Mouse (Mus musculus): ENCODE results near the gene Rita1. TPM values are rescaled to one million over a fixed set of nuclear protein-coding genes. Genes with fewer than 3 reads are reported as not detected.
A peak's percentile ranks its signal among the peaks of the same experiment; 100 is the strongest.

Rita1 gene
- polyA plus RNA-seq, 1 experiment: 8.0 TPM

DNA sequence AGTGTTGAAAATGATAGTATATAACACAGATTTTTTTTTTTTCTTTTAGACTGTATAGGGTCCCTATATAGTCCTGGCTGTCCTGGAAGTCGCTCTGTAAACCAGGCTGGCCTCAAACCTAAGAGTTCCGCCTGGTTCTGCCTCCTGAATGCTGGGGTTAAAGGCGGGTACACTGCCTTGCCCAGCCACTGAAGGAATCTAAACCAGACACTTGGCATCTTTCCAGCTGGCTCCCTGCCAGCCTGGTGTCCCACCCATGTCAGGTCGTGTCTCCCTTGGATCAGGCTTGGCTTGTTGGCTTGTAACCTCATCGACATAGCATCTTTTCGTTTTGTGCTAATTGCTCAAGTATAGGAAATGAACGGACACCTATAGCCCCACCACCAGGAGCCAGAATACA, 16.2 kb upstream of the Rita1 start:
- 61% methylated on average over 7 of the region's 7 CpGs for WGBS
- Histone ChIP-seq H3K4me1 (ENCODE audit: control insufficient read depth, insufficient read depth, insufficient read length) (peaks cover 10% of the 10 kb centered on the region; the same call in 1 of the 2 replicates), H3K4me3 (ENCODE audit: extremely low read depth, insufficient read depth, insufficient read length) (no peak overlapping the region), H3K27ac (ENCODE audit: insufficient read depth, low read length) (no peak overlapping the region), H3K36me3 (ENCODE audit: control insufficient read depth, insufficient read depth, low read length) (peaks cover 40% of the 10 kb centered on the region), H3K27me3 (ENCODE audit: control insufficient read depth, insufficient read depth, low read length) (peaks cover 2% of the 10 kb centered on the region; the same call in 1 of the 2 replicates)
- TF ChIP-seq CTCF (IDR thresholded peaks at IDR 0.05; ENCODE audit: extremely low read depth, insufficient read depth, insufficient read length, insufficient replicate concordance) (no peak), POLR2A (IDR thresholded peaks at IDR 0.05; ENCODE audit: low read depth, low read length) (no peak)
- no peak for DNase-seq (ENCODE audit: low read depth in 1 of 2, low spot score in 2 of 2)

DNA sequence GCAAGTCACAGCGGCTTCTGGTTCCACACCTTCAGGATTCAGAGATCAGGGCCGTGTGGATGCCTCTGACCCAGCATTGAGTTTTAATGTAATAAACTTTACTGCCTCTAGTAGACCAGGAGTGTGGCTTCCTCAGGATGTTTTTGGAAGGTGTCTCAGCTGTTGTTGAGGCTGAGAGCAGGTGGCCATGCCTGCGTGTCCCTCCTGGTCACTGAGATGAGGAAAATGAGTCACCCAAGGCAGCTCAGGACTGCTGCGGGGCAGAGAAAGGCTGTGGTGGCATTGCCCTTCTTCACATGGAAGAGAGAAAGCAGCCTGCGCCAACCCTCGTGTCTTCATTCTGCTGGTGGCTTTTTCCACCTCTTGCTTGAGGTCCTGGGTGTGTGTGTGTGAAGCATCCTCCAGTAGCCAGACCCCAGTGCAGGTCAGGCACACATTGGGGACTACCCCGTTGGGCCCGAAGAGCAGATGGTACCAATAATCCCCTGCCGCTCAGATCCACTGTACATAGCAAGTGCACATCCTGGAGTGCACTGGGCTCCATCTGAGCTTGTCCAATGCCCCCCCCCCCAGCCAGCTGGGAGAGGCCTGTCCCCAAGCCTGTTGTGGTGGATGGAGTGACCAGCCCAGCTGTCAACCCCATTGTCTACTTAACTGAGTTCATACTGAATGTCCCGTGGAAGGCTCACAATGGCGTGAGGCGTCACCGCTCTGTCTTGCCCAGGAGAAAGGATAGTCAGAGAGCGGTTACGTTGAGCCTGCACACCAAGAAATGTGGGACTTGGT, 15.3 kb upstream of the Rita1 start:
- Histone ChIP-seq H3K36me3 (ENCODE audit: control insufficient read depth, insufficient read depth, low read length) (peaks cover 47% of the 10 kb centered on the region), H3K27me3 (ENCODE audit: control insufficient read depth, insufficient read depth, low read length) (peaks cover 2% of the 10 kb centered on the region; the same call in 1 of the 2 replicates), H3K4me3 (ENCODE audit: extremely low read depth, insufficient read depth, insufficient read length) (no peak overlapping the region), H3K4me1 (ENCODE audit: control insufficient read depth, insufficient read depth, insufficient read length) (peaks cover 10% of the 10 kb centered on the region; the same call in 1 of the 2 replicates), H3K27ac (ENCODE audit: insufficient read depth, low read length) (no peak overlapping the region)
- no peak for DNase-seq (ENCODE audit: low read depth in 1 of 2, low spot score in 2 of 2)
- TF ChIP-seq POLR2A (IDR thresholded peaks at IDR 0.05; ENCODE audit: low read depth, low read length) (no peak), CTCF (IDR thresholded peaks at IDR 0.05; ENCODE audit: extremely low read depth, insufficient read depth, insufficient read length, insufficient replicate concordance) (no peak)
- 91% methylated on average over 15 of the region's 15 CpGs for WGBS

DNA sequence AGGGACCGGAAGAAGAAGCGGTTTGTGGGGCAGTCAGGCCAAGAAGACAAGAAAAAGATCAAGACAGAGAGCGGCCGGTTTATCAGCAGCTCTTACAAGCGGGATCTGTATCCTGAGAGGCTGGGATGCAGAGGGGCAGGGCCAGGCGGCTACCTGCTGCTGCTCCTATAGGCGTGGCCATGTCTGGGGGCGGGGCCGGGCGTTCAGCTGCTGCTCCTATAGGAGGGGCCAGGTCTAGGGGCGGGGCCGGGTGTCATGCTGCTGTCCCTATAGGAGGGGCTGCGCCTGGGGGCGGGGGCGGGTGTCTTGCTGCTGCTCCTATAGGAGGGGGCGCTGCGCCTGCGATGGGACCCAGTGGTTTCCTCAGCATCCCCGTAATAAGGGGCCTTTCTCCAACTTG, 14.0 kb upstream of the Rita1 start:
- WGBS: 91% methylated on average over 17 of the region's 19 CpGs
- no peak for DNase-seq (ENCODE audit: low read depth in 1 of 2, low spot score in 2 of 2)
- H3K4me1 ChIP-seq (ENCODE audit: control insufficient read depth, insufficient read depth, insufficient read length): peaks cover 21% of the 10 kb centered on the region; the same call in 1 of the 2 replicates
- peaks cover 2% of the 10 kb centered on the region; the same call in 1 of the 2 replicates for H3K27me3 ChIP-seq (ENCODE audit: control insufficient read depth, insufficient read depth, low read length)
- H3K27ac ChIP-seq (ENCODE audit: insufficient read depth, low read length): no peak overlapping the region
- TF ChIP-seq POLR2A (IDR thresholded peaks at IDR 0.05; ENCODE audit: low read depth, low read length) (no peak), CTCF (IDR thresholded peaks at IDR 0.05; ENCODE audit: extremely low read depth, insufficient read depth, insufficient read length, insufficient replicate concordance) (no peak)
- H3K4me3 ChIP-seq (ENCODE audit: extremely low read depth, insufficient read depth, insufficient read length): no peak overlapping the region
- H3K36me3 ChIP-seq (ENCODE audit: control insufficient read depth, insufficient read depth, low read length): peaks cover 53% of the 10 kb centered on the region

DNA sequence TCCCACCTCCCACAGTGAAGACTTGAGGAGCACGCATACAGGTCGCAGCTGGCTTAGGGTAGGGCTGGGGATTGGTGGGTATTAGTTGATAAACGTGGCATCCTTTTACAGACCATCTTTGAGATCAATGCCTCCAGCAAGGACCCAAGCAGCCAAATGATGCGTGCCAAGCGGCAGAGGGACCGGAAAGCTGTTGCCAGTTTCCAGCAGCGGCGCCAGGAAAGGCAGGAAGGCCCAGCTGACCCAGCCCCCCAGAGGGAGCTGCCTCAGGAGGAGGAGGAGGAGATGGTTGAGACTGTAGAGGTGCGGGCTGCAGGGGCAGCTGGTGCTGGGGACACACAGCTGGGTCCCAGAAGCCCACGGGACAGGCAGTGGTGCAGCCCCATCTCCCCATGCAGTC, 12.0 kb upstream of the Rita1 start:
- Histone ChIP-seq H3K4me3 (ENCODE audit: extremely low read depth, insufficient read depth, insufficient read length) (no peak overlapping the region), H3K36me3 (ENCODE audit: control insufficient read depth, insufficient read depth, low read length) (peaks cover 63% of the 10 kb centered on the region), H3K27me3 (ENCODE audit: control insufficient read depth, insufficient read depth, low read length) (no peaks in the 10 kb centered on the region), H3K4me1 (ENCODE audit: control insufficient read depth, insufficient read depth, insufficient read length) (peaks cover 14% of the 10 kb centered on the region; the same call in 1 of the 2 replicates), H3K27ac (ENCODE audit: insufficient read depth, low read length) (no peak overlapping the region)
- WGBS: 79% methylated on average over 10 of the region's 10 CpGs
- DNase-seq (ENCODE audit: low read depth in 1 of 2, low spot score in 2 of 2): no peak
- TF ChIP-seq POLR2A (IDR thresholded peaks at IDR 0.05; ENCODE audit: low read depth, low read length) (no peak), CTCF (IDR thresholded peaks at IDR 0.05; ENCODE audit: extremely low read depth, insufficient read depth, insufficient read length, insufficient replicate concordance) (no peak)

DNA sequence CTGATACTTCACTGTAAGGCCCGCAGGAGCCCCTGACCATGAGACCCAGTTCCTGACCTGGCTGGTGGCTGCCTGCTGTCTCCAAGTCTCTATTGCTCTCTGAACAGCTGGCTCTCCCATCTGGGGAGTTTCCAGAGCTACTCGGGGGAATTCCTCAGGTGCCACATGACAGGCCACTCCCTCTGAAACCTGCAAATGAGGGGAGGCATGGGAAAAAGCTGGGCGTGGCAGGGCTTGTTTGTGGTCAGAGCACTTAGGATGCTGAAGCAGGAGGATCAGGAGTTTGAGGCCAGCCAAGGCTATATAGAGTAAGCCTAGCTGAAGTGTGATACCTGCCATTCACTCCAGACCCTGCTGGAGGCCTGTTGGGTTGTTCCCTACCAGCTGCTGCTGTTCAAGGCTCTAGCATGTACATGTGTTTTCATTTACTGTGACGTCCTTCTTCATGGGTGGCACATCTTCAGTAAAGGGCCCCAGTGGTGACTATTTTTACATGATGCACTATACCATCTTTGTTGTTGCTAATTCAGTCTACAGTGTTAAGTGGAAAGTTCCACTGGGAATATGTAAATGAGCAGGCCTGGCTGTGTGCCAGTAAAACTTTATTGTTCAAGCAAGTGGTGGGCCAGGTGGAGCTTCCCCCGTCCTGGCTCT, 9.9 kb upstream of the Rita1 start:
- Histone ChIP-seq H3K27ac (ENCODE audit: insufficient read depth, low read length) (peak overlapping the region; percentile 90), H3K36me3 (ENCODE audit: control insufficient read depth, insufficient read depth, low read length) (peaks cover 72% of the 10 kb centered on the region), H3K4me1 (ENCODE audit: control insufficient read depth, insufficient read depth, insufficient read length) (peaks cover 15% of the 10 kb centered on the region; the same call in 1 of the 2 replicates), H3K27me3 (ENCODE audit: control insufficient read depth, insufficient read depth, low read length) (no peaks in the 10 kb centered on the region), H3K4me3 (ENCODE audit: extremely low read depth, insufficient read depth, insufficient read length) (peak overlapping the region; percentile 44; the same call in 1 of the 2 replicates)
- TF ChIP-seq POLR2A (IDR thresholded peaks at IDR 0.05; ENCODE audit: low read depth, low read length): no peak
- TF ChIP-seq CTCF (IDR thresholded peaks at IDR 0.05; ENCODE audit: extremely low read depth, insufficient read depth, insufficient read length, insufficient replicate concordance): no peak
- peak; percentile 47 to 73 for DNase-seq (ENCODE audit: low read depth in 1 of 2, low spot score in 2 of 2)
- 33% methylated on average over 5 of the region's 5 CpGs for WGBS

DNA sequence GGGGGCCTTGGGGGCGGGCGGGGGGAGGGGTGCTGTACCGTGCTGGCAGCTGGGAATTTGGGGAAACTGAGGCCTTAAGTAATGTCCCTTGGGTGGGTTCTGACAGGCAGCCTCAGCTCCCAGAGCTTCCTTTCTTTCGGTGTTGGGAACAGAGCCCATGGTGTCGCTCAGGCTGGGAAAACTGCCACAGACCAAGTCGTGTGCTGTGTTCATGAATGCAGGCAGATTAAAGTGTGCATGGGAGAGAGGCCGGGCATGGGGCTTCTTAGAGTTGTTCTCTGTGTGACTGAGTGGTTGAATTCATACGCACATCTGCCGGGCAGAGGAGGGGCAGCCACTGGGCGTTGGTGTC, 9.4 kb upstream of the Rita1 start:
- no peaks in the 10 kb centered on the region for H3K27me3 ChIP-seq (ENCODE audit: control insufficient read depth, insufficient read depth, low read length)
- peaks cover 15% of the 10 kb centered on the region; the same call in 1 of the 2 replicates for H3K4me1 ChIP-seq (ENCODE audit: control insufficient read depth, insufficient read depth, insufficient read length)
- peak overlapping the region; percentile 90 for H3K27ac ChIP-seq (ENCODE audit: insufficient read depth, low read length)
- TF ChIP-seq POLR2A (IDR thresholded peaks at IDR 0.05; ENCODE audit: low read depth, low read length) (no peak), CTCF (IDR thresholded peaks at IDR 0.05; ENCODE audit: extremely low read depth, insufficient read depth, insufficient read length, insufficient replicate concordance) (no peak)
- DNase-seq (ENCODE audit: low read depth in 1 of 2, low spot score in 2 of 2): no peak
- peak overlapping the region; percentile 44 for H3K4me3 ChIP-seq (ENCODE audit: extremely low read depth, insufficient read depth, insufficient read length)
- peaks cover 72% of the 10 kb centered on the region for H3K36me3 ChIP-seq (ENCODE audit: control insufficient read depth, insufficient read depth, low read length)
- WGBS: 33% methylated on average over 10 of the region's 10 CpGs
